Mouse (Mus musculus): Measurements from ENCODE around the gene Itih1. TPM values are rescaled to one million over a fixed set of nuclear protein-coding genes. Genes with fewer than 3 reads are reported as not detected.

Gene Itih1
- polyA plus RNA-seq (2015; fragmentation: Nextera tagmentation; extraction: Ambion mirVana), result not detected in 2 replicates

GRCm38 (mm10) chr14:30943038-30943437, at the start of gene Itih1:
Gene Itih1 (minus strand): TSS chr14:30943289.
- H3K9ac ChIP-seq (ENCODE audit: low read depth, low read length), result no peak within 1 kb of the TSS
- WGBS, result 65% methylated on average over 7 of the region's 7 CpGs
- no peak within 1 kb of the TSS for H3K4me3 ChIP-seq (ENCODE audit: low read depth, low read length)
- H3K27me3 ChIP-seq (replicated peaks; ENCODE audit: control insufficient read depth, insufficient read depth, low read length), result no peaks in the 10 kb centered on the region
- 0 out of 2 replicates have a peak within 1 kb of the TSS, but pooled peaks have one; percentile 35 for H3K27ac ChIP-seq (ENCODE audit: low read depth, low read length)
- TF ChIP-seq CTCF (IDR thresholded peaks at IDR 0.05; ENCODE audit: low read depth), result no peak
- H3K4me2 ChIP-seq (replicated peaks; ENCODE audit: low read depth), result no peak within 1 kb of the TSS
- H3K9me3 ChIP-seq (ENCODE audit: control insufficient read depth), result no peaks in the 10 kb centered on the region
- no peaks in the 10 kb centered on the region for H3K4me1 ChIP-seq (replicated peaks; ENCODE audit: control insufficient read depth, insufficient read depth, low read length)
- ATAC-seq, result no peak
- H3K36me3 ChIP-seq (ENCODE audit: control insufficient read depth, insufficient read depth), result no peaks in the 10 kb centered on the region

GRCm38 (mm10) chr14:30976222-30976621, 33.1 kb upstream of the Itih1 start:
- 34% methylated on average over 3 of the region's 3 CpGs for WGBS
- H3K4me3 ChIP-seq (ENCODE audit: low read depth, low read length), result no peak overlapping the region
- no peak overlapping the region for H3K4me2 ChIP-seq (replicated peaks; ENCODE audit: low read depth)
- no peak overlapping the region for H3K27ac ChIP-seq (ENCODE audit: low read depth, low read length)
- no peaks in the 10 kb centered on the region for H3K4me1 ChIP-seq (replicated peaks; ENCODE audit: control insufficient read depth, insufficient read depth, low read length)
- no peaks in the 10 kb centered on the region for H3K27me3 ChIP-seq (replicated peaks; ENCODE audit: control insufficient read depth, insufficient read depth, low read length)
- H3K9ac ChIP-seq (ENCODE audit: low read depth, low read length), result no peak overlapping the region
- no peaks in the 10 kb centered on the region for H3K9me3 ChIP-seq (ENCODE audit: control insufficient read depth)
- ATAC-seq, result no peak
- TF ChIP-seq CTCF (IDR thresholded peaks at IDR 0.05; ENCODE audit: low read depth), result no peak
- peaks cover 20% of the 10 kb centered on the region for H3K36me3 ChIP-seq (ENCODE audit: control insufficient read depth, insufficient read depth)

DNA sequence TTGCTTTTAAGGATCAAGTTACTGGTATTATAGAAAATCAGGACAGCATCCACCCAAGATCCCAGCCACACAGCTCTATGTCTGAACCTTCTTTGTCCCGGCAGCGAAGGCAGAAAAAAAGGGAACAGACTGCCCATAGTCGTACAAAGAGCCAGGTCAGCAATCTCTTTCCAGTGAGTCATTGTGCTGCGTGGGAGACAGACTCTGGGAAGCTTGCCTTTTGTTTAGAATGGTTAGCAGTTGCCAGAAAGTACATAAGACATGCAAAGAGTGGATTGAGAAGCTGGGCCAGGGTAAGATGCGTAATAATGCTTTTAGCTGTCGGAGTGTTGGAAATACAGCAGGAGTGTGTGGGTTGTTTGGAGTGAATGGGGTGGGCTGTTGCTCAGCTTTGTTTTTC, 31.1 kb upstream of the Itih1 start:
- no peaks in the 10 kb centered on the region for H3K9me3 ChIP-seq (ENCODE audit: control insufficient read depth)
- no peak for TF ChIP-seq CTCF (IDR thresholded peaks at IDR 0.05; ENCODE audit: low read depth)
- no peak overlapping the region for H3K9ac ChIP-seq (ENCODE audit: low read depth, low read length)
- H3K4me3 ChIP-seq (ENCODE audit: low read depth, low read length), result no peak overlapping the region
- ATAC-seq, result no peak
- no peak overlapping the region for H3K4me2 ChIP-seq (replicated peaks; ENCODE audit: low read depth)
- H3K36me3 ChIP-seq (ENCODE audit: control insufficient read depth, insufficient read depth), result peaks cover 27% of the 10 kb centered on the region
- H3K4me1 ChIP-seq (replicated peaks; ENCODE audit: control insufficient read depth, insufficient read depth, low read length), result no peaks in the 10 kb centered on the region
- WGBS, result 60% methylated on average over 6 of the region's 6 CpGs
- H3K27me3 ChIP-seq (replicated peaks; ENCODE audit: control insufficient read depth, insufficient read depth, low read length), result no peaks in the 10 kb centered on the region
- H3K27ac ChIP-seq (ENCODE audit: low read depth, low read length), result no peak overlapping the region

DNA sequence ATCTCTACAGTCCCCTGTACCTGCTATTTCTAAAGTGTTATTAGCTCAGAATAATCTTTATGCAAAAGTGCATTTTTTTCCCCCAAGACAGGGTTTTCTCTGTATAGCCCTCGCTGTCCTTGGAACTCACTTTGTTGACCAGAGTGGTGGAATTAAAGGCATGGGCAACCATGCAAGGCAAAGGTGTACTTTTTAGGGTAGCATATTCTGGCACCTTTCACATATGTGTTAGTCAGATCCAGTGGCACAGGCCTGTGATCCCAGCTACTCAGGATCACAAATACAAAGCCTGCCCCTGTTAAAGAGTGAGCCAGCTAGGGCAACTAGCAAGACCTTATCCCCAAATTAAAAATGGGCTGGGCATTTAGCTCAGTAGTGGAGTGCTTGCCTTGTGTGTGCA, 17.3 kb upstream of the Itih1 start:
- no peaks in the 10 kb centered on the region; the same call in none of the 2 replicates for H3K36me3 ChIP-seq (ENCODE audit: control insufficient read depth, insufficient read depth)
- no peak for TF ChIP-seq CTCF (IDR thresholded peaks at IDR 0.05; ENCODE audit: low read depth)
- ATAC-seq, result no peak

DNA sequence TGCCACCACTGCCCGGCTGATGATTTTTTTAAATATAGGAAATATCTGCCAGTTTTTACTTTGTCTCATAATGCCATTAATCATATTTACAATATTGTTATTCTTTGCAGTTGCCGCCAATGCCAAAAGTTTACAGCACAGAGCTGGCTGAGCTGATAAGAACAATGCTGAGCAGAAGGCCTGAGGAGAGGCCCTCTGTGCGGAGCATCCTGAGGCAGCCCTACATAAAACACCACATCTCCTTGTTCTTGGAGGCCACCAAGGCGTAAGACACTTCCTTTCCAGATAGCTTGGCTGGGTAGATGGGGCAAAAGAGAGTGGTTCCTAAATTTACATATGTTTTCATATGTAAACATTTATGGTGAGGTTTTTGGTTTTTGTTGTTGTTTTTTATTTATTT, 15.9 kb upstream of the Itih1 start:
- 92% methylated on average over 4 of the region's 4 CpGs for WGBS
- no peak overlapping the region for H3K4me3 ChIP-seq (ENCODE audit: low read depth, low read length)
- H3K27ac ChIP-seq (ENCODE audit: low read depth, low read length), result no peak overlapping the region
- H3K4me1 ChIP-seq (replicated peaks; ENCODE audit: control insufficient read depth, insufficient read depth, low read length), result no peaks in the 10 kb centered on the region
- no peaks in the 10 kb centered on the region for H3K9me3 ChIP-seq (ENCODE audit: control insufficient read depth)
- no peak for ATAC-seq
- H3K9ac ChIP-seq (ENCODE audit: low read depth, low read length), result no peak overlapping the region
- no peak overlapping the region for H3K4me2 ChIP-seq (replicated peaks; ENCODE audit: low read depth)
- TF ChIP-seq CTCF (IDR thresholded peaks at IDR 0.05; ENCODE audit: low read depth), result no peak
- H3K27me3 ChIP-seq (replicated peaks; ENCODE audit: control insufficient read depth, insufficient read depth, low read length), result no peaks in the 10 kb centered on the region
- no peaks in the 10 kb centered on the region; the same call in none of the 2 replicates for H3K36me3 ChIP-seq (ENCODE audit: control insufficient read depth, insufficient read depth)

More for the DNA sequence above, 17.3 kb upstream of the Itih1 start:
- Histone ChIP-seq H3K27ac (ENCODE audit: low read depth, low read length) (no peak overlapping the region), H3K9me3 (ENCODE audit: control insufficient read depth) (no peaks in the 10 kb centered on the region), H3K4me2 (replicated peaks; ENCODE audit: low read depth) (no peak overlapping the region), H3K27me3 (replicated peaks; ENCODE audit: control insufficient read depth, insufficient read depth, low read length) (no peaks in the 10 kb centered on the region), H3K4me3 (ENCODE audit: low read depth, low read length) (no peak overlapping the region), H3K4me1 (replicated peaks; ENCODE audit: control insufficient read depth, insufficient read depth, low read length) (no peaks in the 10 kb centered on the region), H3K9ac (ENCODE audit: low read depth, low read length) (no peak overlapping the region)
- 85% methylated on average over 1 of the region's 1 CpGs for WGBS

GRCm38 (mm10) chr14:30958517-30958916, 15.4 kb upstream of the Itih1 start:
- Histone ChIP-seq H3K4me2 (replicated peaks; ENCODE audit: low read depth) (no peak overlapping the region), H3K27me3 (replicated peaks; ENCODE audit: control insufficient read depth, insufficient read depth, low read length) (no peaks in the 10 kb centered on the region), H3K4me3 (ENCODE audit: low read depth, low read length) (no peak overlapping the region), H3K9ac (ENCODE audit: low read depth, low read length) (no peak overlapping the region), H3K36me3 (ENCODE audit: control insufficient read depth, insufficient read depth) (no peaks in the 10 kb centered on the region; the same call in none of the 2 replicates), H3K9me3 (ENCODE audit: control insufficient read depth) (no peaks in the 10 kb centered on the region), H3K27ac (ENCODE audit: low read depth, low read length) (no peak overlapping the region; the same call in 1 of the 2 replicates), H3K4me1 (replicated peaks; ENCODE audit: control insufficient read depth, insufficient read depth, low read length) (no peaks in the 10 kb centered on the region)
- no peak for ATAC-seq
- 66% methylated on average over 2 of the region's 2 CpGs for WGBS
- TF ChIP-seq CTCF (IDR thresholded peaks at IDR 0.05; ENCODE audit: low read depth), result no peak
